Mouse (Mus musculus) spleen, adult 2 months (tissue): Measurements from ENCODE around the gene Flywch1.

Experiments used
- CTCF ChIP-seq: fragments of 200-500 bp; IDR thresholded peaks from 2 replicates; pipeline ENCODE4 v1.5.1; 2011; ENCODE audit warnings: mild to moderate bottlenecking, inconsistent platforms; ENCODE audit not compliant: insufficient read depth, insufficient read length, insufficient replicate concordance; ENCODE audit errors: extremely low read depth
- POLR2A ChIP-seq: fragments of 200-500 bp; IDR thresholded peaks from 2 replicates; pipeline ENCODE4 v1.6.1; 2011; ENCODE audit warnings: low read depth, low read length, inconsistent platforms

DNA sequence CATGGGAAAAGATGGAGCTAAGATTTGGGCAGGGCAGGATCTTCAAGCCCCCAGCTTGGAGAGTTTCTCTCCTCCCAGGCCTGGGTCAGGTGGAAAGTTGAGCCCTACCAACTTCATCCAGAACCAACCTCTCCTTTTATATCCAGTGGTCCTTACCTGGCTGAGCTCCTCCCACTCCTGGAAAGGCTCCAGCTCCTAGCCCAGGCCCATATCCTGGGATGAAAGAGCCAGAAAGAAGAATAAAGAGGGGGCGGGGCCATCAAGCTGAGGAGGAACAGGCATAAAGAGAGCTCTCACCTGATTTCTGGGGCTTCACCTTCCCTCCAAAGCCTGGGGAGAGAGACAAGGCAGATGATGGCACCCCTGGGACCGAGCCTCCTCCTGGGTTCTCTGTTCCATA is 54.4 kb downstream of the Flywch1 start:
- TF ChIP-seq CTCF: no peak
- no peak for TF ChIP-seq POLR2A
